Mouse (Mus musculus) E14TG2a.4 (cell line): ENCODE results near the gene Lingo2.

Experiments used
- H3K27me3 ChIP-seq: 2 replicates; pipeline ENCODE4 v1.6.1; 2014; ENCODE audit warnings: low read length, control low read depth; ENCODE audit not compliant: insufficient read depth
- H3K36me3 ChIP-seq: 2 replicates; pipeline ENCODE4 v1.6.1; 2014; ENCODE audit warnings: low read length, control low read depth; ENCODE audit not compliant: insufficient read depth
- H3K4me1 ChIP-seq: replicated peaks from 2 replicates; pipeline ENCODE4 v1.6.1; 2014; ENCODE audit warnings: low read depth, low read length, control low read depth
- H3K4me3 ChIP-seq: replicated peaks from 2 replicates; pipeline ENCODE4 v1.5.1; 2014; ENCODE audit warnings: mild to moderate bottlenecking, low read length
- H3K9me3 ChIP-seq: 2 replicates; pipeline ENCODE4 v1.6.1; 2014; ENCODE audit warnings: low read length, control low read depth
- CTCF ChIP-seq: conservative IDR thresholded peaks from 2 replicates; pipeline ENCODE4 v1.5.1; 2014; ENCODE audit warnings: low read length
- NANOG ChIP-seq: IDR thresholded peaks from 2 replicates; pipeline ENCODE4 v1.6.1; 2014; ENCODE audit warnings: borderline replicate concordance, low read length, mixed read lengths
- POU5F1 ChIP-seq: IDR thresholded peaks from 2 replicates; pipeline ENCODE4 v1.6.1; 2014; ENCODE audit warnings: low read length, borderline replicate concordance

The Lingo2 gene

GRCm38 (mm10) chr4:36435211-36435610 lies 516.3 kb downstream of the Lingo2 start:
- Histone ChIP-seq H3K4me3 (no peak overlapping the region), H3K4me1 (no peaks in the 10 kb centered on the region), H3K36me3 (no peaks in the 10 kb centered on the region), H3K27me3 (no peaks in the 10 kb centered on the region), H3K9me3 (no peaks in the 10 kb centered on the region)
- TF ChIP-seq CTCF (no peak), POU5F1 (no peak), NANOG (no peak)

GRCm38 (mm10) chr4:36426192-36426591 lies 525.4 kb downstream of the Lingo2 start:
- TF ChIP-seq NANOG = no peak
- Histone ChIP-seq H3K4me3 (no peak overlapping the region), H3K9me3 (no peaks in the 10 kb centered on the region), H3K27me3 (no peaks in the 10 kb centered on the region), H3K4me1 (no peaks in the 10 kb centered on the region), H3K36me3 (no peaks in the 10 kb centered on the region)

GRCm38 (mm10) chr4:36407350-36407749 lies 544.2 kb downstream of the Lingo2 start:
- no peak for TF ChIP-seq NANOG
- TF ChIP-seq CTCF = no peak
- TF ChIP-seq POU5F1 = no peak
- no peak overlapping the region for H3K4me3 ChIP-seq
- no peaks in the 10 kb centered on the region for H3K4me1 ChIP-seq
- H3K36me3 ChIP-seq = no peaks in the 10 kb centered on the region
- no peaks in the 10 kb centered on the region for H3K9me3 ChIP-seq
- H3K27me3 ChIP-seq = no peaks in the 10 kb centered on the region

- Histone ChIP-seq H3K9me3 (no peaks in the 10 kb centered on the region), H3K36me3 (no peaks in the 10 kb centered on the region), H3K4me1 (no peaks in the 10 kb centered on the region), H3K4me3 (no peak overlapping the region), H3K27me3 (no peaks in the 10 kb centered on the region)
- TF ChIP-seq CTCF = no peak
- TF ChIP-seq NANOG = no peak
- TF ChIP-seq POU5F1 = no peak
These were observed 582.6 kb downstream of the Lingo2 start for GRCm38 (mm10) chr4:36368925-36369324.

DNA sequence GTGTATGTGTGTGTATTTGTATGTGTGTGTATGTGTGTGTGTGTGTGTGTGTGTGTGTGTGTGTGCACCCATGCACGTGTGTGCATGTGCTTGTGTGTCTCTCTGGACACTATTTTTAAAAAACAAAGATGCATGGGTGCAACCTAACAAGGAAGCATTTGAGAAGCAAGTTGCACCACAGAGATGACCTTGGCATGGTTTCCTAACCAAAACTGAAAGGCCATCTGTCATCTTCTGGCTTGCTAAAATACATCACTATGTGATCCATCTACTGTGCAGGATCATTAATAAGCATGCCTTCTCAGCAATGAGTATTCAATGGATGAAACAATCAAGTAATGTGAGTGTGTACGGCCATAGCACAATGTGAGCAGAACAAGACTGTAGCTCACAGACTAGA lies 597.1 kb downstream of the Lingo2 start:
- H3K4me3 ChIP-seq = no peak overlapping the region
- no peaks in the 10 kb centered on the region for H3K36me3 ChIP-seq
- H3K27me3 ChIP-seq = no peaks in the 10 kb centered on the region
- no peaks in the 10 kb centered on the region for H3K4me1 ChIP-seq
- TF ChIP-seq CTCF (no peak), POU5F1 (no peak), NANOG (no peak)
- H3K9me3 ChIP-seq = no peaks in the 10 kb centered on the region

GRCm38 (mm10) chr4:36331741-36332140 lies 619.8 kb downstream of the Lingo2 start:
- Histone ChIP-seq H3K4me3 (no peak overlapping the region), H3K9me3 (peaks cover 6% of the 10 kb centered on the region), H3K4me1 (no peaks in the 10 kb centered on the region), H3K27me3 (no peaks in the 10 kb centered on the region), H3K36me3 (no peaks in the 10 kb centered on the region)
- TF ChIP-seq CTCF (no peak), NANOG (no peak), POU5F1 (no peak)

DNA sequence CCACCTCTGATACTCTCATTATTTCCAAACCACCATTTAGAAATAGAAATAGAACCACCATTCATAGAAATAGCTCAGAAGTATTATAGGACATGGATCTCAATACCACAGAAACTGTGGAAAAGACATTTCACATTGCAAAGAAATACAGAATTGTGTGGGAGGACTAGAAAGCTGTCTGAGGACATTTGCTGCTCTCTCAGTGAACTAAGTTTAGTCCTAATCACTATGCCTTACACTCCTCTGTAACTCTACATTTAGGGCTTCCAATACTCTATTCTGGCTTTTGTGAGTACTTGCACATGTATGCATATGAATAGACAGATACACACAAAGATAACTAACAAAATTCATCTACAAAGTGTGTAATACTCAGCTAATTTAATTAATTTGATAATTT lies 625.9 kb downstream of the Lingo2 start:
- no peaks in the 10 kb centered on the region for H3K4me1 ChIP-seq
- H3K9me3 ChIP-seq = peaks cover 6% of the 10 kb centered on the region
- no peaks in the 10 kb centered on the region for H3K27me3 ChIP-seq
- H3K36me3 ChIP-seq = no peaks in the 10 kb centered on the region
- no peak overlapping the region for H3K4me3 ChIP-seq
- TF ChIP-seq NANOG (no peak), POU5F1 (no peak), CTCF (no peak)

- no peaks in the 10 kb centered on the region for H3K4me1 ChIP-seq
- no peak overlapping the region for H3K4me3 ChIP-seq
- H3K36me3 ChIP-seq = no peaks in the 10 kb centered on the region
- TF ChIP-seq NANOG (no peak), CTCF (no peak), POU5F1 (no peak)
- no peaks in the 10 kb centered on the region for H3K27me3 ChIP-seq
- H3K9me3 ChIP-seq = no peaks in the 10 kb centered on the region
These were observed 638.5 kb downstream of the Lingo2 start for GRCm38 (mm10) chr4:36313067-36313466.

DNA sequence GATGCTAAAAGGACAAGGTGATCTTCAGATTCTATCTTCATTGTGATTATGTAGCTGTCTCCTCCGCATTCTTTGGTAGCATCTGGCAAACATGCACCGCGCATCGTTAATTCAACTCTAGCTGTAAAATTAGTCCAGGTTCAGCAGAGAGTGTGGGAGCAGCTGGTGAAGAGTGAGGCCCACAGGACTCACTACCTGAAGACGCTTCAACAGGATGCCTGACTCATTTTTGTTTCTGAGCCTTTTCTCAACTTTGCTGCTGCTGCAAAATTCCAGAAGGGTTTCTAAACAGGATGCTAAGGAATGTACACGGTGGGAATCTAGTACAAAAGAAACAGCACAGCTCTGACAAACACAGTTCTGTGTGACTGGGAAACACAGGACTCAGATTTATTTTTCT lies 640.1 kb downstream of the Lingo2 start:
- TF ChIP-seq NANOG (no peak), CTCF (no peak), POU5F1 (no peak)
- no peaks in the 10 kb centered on the region for H3K27me3 ChIP-seq
- H3K9me3 ChIP-seq = no peaks in the 10 kb centered on the region

More for the DNA sequence above, 640.1 kb downstream of the Lingo2 start:
- Histone ChIP-seq H3K36me3 (no peaks in the 10 kb centered on the region), H3K4me1 (no peaks in the 10 kb centered on the region), H3K4me3 (no peak overlapping the region)
